Mouse (Mus musculus): Measurements from ENCODE around the gene Cblb. TPM values are rescaled to one million over a fixed set of nuclear protein-coding genes. Genes with fewer than 3 reads are reported as not detected.

Gene Cblb
- total RNA-seq (2021), result 10 to 100 TPM; 25.1 to 27.0 TPM
- long read RNA-seq, experiment 1, partial matches to known transcripts, result 3 of 5 reads
- long read RNA-seq, experiment 1, other reads (novel, unspliced or antisense), result 2 of 5 reads
- long read RNA-seq, experiment 2, full-length matches to known transcripts, result 2 of 4 reads
- long read RNA-seq, experiment 2, partial matches to known transcripts, result 0 of 4 reads
- long read RNA-seq, experiment 2, other reads (novel, unspliced or antisense), result 2 of 4 reads

DNA sequence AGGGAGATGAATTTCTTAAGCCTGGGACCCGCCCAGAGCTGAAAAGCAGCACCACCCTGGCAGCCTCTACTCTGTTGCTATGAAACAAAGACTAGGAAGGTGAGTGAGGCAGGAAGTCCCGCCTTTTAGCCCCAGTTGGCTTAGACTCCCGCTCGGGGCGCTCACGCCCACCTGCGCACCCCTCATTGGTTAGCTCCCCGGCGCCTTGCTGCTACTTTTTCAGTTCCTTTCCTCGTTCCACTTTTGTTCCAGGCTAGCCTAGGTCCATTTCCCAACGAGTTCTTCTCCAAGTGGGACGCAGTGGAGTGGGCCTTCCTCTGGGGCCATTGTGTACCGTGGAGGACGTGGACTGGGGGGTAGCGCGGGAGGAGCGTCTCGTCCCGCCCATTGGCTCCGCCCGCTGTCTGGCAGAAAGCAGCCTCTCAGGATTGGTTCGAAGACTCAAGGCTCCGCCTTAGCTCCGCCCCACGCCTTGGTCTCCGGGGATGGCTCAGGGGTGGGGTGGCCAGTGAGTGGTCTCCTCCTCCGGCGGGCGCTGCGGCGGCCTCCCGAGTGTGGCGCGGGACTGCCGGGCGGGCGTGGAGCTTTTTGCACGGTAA, at the start of gene Cblb:
Gene Cblb, plus strand, starts transcription at position 135 of the 599 bp plus-strand sequence.
- peak; percentile 99 for DNase-seq

DNA sequence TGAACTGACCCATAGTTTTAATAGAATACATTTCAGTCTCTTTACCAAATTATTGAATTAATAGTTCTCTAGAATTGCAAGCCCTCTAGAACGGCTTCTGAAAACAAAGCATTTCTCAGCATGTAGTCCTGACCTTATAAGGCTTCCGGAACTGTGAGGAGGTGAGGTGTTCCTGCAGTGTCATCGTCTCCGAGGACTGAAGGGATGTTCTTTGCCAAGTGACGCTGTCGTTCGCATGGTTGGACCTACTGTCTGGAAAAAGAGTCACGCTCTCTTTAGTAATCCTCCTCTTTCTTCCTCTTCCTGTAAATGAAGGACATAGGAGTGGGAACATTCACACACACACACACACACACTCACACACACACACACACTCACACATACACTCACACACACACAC, 45.6 kb upstream of the Cblb start:
- DNase-seq, result peak; percentile 9

DNA sequence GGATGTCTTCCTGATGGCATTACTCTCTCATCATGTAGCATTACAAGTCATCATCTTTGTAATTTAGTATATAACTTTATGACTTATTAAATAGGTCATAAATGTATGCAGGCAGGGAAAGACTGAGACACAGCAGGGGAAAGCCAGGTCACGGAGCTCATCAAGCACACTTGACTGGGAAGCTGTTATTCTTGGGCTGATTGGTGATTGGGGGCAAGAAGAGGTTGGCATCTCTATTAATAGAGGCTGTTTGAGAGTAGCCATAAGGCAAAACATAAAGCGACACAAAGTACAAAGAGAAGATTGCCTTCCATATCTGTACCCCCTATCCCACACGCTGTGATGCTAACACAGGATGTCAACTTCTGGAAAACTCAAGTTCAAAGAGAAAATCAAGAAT, 44.8 kb upstream of the Cblb start:
- no peak for DNase-seq

DNA sequence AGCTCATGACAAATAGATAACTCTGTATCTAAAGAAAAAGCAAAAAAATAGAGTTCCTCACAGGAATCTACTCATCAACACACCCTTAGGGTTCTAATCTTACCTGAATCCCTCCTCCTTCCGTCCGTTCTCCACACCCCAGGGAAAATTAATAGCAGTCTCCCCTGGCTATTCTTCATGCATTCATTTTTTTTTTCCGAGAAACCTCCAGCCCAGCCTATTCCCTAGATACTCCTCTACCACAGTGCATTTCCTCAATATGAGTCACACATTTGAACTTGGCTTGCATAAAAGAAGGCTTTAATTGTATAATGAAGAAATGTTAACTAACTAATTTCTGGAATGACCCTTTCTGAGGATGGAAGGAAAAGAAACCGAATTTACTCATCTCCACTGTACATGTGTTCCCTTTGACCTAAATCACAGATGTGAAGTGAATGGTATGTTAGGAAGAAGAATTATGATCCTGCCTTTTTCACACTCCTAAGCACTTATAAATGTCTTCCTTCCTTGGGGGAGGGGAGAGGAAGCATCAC, 43.9 kb upstream of the Cblb start:
- no peak for DNase-seq

DNA sequence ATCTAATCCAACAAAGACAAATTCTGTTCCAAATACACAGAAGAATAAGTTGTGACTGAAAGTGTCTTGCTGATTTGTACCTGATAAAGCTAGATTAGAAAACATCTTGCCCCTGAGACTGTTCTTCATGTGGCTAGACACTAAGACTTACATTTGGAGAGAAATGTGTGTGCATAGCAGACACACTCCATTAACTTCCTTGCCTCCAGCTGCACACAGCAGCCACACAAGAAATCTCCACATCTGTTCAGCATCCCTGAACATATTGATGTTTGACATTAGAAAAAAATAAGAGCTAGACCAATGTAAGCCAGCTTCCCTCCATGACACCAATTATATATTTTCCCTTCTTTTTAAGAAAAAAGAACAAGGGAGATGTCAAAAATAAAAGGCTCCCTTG, 43.0 kb upstream of the Cblb start:
- no peak for DNase-seq

DNA sequence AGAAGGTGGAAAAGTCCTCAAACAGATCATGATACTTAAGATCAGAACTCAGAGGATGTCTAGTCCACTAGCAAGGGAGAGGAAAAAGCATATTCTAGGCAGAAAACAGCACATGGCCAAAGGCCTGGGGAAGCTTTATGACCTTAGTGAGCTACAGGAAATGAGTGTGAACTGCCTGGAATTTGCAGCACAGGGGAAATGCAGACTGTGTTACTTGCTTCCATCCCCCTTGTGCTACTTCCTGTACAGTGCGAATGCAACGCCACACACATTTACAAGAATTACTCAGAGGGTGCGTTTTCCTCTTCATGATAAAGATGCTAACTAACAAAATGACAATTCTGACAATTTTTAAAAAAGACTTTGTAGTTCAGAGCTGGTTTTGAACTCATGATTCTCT, 41.8 kb upstream of the Cblb start:
- no peak for DNase-seq

DNA sequence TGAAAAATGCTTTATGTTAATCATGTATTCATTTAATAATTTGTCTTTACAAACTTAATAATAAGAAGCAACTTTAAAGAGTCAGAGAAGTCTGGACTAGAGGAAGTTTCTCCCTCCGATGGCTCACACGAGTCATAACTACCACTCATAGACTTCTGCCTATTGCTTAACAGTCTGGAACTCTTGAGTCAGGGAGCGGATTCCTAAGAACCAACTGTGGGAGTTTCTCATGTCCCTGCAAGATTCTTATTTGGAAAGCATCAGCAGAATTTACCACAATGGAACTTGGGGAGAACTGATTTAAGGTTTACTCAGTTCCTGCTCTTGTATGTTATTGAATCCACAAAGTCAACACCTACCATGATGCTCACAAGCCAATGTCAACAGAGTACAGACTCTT, 31.0 kb upstream of the Cblb start:
- DNase-seq, result no peak

DNA sequence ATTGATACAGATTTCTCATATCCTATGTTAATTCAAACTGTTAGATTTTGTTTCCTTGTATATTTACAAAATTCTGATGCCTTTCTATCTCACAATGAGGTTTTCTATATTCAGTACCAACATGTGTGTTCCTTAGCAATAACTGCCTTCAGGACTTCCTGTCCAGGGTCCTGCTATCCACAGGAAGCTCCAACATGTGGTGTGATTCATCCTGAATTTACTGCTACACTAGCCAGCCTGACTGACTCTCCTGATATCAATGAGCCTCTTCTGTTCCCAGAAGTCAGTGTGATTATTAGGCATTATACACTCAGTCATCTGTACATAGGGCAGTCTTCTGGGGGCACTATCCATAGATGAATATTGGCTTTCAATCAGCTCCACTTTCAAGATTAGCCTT, 30.2 kb upstream of the Cblb start:
- DNase-seq, result no peak

DNA sequence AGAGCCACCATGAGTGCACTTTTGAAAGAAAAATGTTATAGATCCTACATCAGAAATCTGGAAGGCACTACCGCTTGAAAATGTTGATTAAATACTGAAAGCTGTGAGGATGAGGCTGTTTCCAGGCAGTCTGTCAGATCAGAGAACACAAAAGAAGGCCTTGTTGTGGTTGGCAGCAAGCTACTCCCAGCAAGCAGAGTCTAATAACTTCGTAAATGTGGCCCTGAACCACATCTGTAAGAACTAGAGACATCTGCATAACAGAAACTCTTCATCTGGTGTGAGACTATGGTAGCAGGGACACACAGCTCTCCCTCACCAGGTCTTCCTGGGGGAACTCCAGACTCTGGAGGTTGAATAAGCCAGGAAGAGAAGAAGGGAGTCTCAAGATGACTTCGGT, 24.0 kb upstream of the Cblb start:
- DNase-seq, result no peak

DNA sequence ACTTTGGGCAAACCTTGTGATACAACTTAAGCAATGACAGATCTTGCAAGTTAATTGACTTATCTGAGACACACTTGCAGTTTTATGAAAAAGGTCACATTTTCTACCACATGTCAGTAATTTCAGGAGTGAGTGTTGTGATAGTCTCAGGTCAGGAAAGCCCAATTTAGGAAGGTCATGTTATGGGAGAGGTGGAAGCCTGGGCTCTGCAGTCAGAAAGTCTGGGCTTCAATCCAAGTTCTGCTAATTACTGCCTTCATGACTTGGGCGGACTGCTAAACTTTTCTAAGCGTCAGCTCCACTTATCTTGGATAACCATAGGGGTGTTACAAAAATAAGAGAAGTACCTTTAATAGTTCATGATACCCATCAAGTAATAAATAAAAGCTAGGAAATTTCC, 22.6 kb upstream of the Cblb start:
- DNase-seq, result no peak

DNA sequence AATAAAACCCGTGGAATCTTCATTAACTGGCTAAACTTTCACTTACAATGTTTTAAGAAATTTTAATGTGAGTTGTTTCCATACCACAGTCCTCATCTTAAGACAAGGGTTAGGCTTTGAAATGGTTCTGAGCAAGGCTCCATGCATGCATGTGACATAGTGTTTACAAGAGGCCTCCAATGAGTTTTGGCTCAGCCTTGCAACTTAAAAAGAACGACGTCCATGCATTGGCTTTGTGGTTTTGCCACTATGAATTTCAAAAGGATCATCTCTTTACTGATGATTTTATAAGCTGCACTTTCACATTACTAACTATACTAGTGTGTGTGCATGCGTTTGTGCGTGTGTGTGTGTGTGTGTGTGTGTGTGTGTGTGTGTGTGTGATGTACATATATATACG, 21.6 kb upstream of the Cblb start:
- no peak for DNase-seq

DNA sequence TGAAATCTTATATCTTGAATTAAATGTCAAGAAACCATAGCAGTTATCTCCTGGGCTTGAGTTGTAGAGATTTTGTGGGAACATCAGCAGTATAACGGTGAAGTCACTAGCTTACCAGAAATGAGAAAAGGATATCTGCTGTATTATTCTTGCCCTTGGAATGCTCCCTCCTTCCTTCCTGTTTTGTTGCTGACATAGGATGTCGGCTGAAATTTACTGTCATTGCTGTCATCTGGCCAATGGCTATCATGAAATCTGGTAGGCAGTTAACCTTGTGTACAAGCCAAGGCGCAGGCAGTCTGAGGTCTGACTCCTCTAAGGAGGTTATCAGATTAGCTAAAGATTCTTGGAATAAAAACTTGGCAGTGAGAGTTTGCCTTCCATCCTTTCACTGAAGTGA, 18.0 kb upstream of the Cblb start:
- peak; percentile 31 for DNase-seq

DNA sequence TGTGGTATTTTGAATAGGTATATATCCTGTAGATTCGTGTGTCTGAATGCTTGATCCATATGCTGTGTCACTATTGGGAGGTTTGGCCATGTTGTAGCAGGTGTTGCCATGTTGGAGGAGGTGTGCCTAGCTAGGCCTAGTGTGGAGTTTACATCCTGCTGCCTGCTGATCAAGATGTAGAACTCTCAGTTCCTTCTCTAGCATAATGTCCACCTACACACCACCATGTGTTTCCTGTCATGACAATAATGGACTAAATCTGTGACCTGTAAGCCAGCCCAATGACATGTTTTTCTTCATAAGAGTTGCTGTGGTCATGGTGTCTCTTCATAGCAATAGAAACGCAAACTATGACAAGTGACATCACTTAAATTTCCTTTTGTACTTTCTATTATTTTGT, 17.2 kb upstream of the Cblb start:
- no peak for DNase-seq

DNA sequence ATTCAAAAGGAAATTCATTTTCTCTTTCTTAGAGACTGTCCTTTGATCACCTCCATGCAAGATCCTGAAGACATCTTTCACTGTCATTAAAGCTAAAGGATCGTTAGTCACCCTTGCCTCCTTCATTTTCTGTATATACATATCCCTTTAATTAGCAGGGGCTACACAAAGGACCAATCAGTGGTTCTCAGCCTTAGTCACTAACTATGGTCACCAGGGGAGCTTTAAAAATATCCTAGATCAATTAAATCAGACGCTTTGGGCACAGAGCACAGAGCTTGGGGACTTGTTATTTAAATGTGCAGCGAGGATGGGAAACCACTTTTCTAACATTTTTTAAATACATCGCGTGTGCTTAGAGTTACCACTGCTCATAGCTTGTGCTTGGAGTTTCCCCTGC, 7.6 kb upstream of the Cblb start:
- no peak for DNase-seq

DNA sequence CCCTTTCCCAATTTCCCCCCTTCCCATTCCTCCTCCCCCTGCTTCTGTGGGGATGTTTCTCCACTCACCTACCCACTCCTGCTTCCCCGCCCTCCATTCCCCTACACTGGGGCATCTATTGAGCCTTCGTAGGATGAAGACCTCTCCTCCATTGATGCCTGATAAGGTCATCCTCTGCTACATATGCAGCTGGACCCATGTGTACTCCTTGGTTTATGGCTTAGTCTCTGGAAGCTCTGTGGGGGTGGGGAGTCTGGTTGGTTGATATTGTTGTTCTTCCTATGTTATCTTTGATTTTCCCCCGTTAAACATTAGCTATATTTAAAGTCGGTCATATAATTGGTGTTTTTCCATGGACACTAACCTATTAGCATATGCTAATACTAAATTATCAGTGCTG, 3.7 kb upstream of the Cblb start:
- no peak for DNase-seq

DNA sequence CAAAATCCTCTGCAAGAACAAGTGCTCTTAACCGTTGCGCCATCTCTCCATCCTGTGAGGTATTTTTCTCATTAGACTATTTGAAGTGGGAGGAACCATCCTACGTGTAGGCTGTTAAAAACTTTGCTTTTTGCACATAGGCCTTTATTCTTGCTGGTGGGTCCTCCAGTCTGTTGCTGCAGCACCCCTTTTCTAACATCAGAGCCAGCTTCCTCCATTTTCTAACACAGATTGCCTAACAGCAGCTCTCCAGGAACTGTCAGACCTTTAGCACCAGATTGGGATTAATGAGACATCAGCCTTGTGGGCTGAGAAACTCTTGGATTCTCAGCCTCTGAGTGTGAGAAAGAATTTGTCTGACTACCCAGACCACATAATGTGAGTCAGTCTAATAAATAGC, 2.0 kb upstream of the Cblb start:
- no peak for DNase-seq

DNA sequence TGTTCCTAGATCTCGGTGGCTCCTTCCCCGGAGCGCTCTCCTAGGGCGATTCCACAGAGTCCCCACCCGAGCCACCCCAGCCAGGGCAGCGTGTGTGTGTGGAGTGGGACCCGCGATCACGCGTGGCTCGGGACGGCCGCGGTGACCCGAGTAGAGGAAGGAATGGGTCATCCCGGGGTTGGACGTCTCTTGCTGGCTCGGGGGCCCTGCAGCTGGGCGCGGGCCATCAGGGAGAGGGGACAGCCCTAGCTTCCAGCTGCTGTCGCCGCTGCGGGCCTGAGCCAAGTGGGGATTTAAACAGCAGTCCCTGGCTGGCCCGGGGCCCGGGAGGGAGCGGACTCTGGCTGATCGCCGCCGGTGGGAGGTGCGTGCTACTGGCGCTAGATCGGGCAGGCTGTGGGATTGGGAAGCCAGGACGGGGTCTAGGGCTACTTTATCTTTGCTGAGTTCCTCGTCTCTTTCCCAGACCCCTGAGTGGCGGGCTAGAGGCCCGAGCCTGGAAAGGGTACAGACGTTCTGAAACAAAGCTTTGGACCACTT, 757 bp downstream of the Cblb start:
- peak; percentile 97 for DNase-seq

DNA sequence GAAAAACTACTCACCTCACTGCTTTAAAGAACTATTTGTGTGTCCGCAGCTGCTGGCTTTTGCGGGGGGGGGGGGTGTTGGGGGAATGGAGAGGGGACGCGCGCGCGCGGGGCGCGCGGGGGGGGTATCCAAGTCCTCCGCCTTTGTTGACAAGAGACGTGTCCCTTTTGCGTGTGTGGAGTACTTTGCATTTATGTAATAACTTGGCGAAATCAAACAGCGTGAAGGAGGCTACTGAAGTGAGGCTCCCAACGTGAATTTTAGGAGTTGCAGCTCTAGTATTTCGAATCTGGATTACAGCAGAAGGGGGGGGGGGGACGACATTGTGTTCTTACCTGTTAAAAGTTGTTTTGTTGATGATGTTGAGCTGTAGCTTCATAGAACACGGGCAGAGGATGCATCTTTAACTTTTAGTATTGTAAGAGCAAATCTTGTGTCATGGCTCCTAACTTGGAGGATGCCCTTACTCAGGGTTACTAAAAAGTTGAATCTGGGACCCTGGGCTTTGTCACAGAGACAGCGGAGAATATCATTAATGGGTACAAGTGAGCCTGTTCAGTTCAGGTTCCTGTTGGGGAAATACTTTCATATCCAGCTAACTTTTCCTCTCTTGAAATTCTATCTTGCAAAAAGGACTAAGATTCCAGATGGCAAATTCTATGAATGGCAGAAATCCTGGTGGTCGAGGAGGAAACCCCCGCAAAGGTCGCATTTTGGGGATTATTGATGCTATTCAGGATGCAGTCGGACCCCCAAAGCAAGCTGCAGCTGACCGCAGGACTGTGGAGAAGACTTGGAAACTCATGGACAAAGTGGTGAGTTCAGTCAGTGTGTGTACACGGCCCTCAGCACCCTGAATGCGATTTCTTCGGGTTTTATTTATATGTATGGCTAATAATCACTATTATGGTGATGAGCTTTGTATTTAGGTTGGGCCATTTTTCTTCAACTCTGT, 1.6 kb downstream of the Cblb start:
- DNase-seq, result no peak

DNA sequence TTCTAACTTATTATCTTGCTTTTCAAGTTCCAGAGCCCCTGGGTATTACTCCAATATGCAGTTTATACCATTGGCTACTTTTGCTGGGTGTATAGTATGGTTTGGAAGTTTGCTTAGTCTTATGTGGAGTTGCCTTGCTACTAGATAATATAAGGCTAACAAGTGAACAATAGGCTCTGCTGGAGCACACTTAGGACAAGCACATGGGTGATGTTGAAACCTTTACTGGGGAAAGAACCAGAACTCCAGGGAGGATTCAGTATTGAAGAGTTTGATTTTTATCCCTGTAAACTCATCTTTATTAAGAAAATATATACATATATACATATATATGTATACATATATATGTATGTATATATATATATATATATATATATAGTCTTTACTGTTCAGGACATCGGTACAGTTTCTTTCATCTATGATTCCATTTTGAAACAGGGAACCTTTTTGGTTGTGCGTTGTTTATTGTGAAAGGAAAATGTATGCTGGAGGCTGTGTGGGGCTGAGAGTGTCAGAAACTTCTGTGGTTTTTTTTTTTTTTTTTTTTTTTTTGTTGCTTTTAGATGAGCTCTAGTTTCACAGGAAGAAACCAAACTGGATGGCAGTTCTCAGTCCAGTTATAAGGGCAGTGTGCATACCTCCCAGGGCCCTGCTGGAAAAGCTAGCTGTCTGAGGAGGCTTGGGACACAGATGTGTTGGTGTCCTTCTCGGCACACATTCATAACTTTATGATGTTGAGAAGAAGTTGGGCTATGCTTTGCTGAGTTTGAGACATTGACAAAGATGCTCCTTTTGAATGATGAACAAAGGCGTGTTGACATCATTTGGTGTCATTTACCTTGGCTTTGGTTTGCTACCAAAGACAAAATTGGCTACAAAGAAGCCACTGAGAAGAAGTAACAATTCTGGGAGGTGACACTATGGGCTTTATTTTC, 2.6 kb downstream of the Cblb start:
- DNase-seq, result no peak

DNA sequence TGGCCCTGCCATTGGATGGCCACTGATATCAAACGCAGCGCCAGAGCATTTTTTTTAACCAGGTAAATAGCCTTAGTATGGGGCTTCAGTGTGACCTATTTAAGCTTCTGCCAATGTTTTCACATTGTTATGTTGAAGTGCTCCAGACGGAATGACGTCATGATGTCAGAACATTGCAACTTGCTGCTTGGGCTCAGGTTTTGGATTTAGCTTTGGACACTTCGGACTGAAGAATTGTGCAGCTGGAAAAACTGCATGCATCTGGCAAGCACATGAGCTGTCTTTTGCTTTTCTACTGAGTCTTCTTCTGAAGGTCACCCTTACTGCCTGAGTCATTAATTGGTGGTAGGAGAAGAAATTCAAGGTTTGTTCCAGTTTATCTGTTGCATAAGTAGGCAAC, 3.3 kb downstream of the Cblb start:
- DNase-seq, result peak; percentile 32

DNA sequence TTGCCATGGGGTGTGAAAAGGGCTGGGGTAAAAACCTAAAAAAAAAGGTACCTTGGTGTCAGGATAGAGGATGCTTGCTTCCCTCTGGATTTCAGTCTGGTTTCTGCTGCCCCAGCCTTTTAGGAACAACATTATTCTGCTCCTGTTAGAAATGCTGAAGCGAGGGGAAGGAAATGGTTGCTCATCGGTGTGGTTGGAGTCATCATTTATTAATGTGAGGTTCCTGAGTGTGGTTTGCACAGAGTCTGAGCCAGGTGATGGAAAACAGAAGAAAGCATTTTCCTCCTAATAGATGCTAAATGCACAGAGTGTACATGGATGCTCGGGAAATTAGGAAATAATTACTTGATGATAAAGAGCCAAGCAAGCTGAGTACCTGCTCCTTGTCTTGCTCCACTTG, 5.3 kb downstream of the Cblb start:
- no peak for DNase-seq

DNA sequence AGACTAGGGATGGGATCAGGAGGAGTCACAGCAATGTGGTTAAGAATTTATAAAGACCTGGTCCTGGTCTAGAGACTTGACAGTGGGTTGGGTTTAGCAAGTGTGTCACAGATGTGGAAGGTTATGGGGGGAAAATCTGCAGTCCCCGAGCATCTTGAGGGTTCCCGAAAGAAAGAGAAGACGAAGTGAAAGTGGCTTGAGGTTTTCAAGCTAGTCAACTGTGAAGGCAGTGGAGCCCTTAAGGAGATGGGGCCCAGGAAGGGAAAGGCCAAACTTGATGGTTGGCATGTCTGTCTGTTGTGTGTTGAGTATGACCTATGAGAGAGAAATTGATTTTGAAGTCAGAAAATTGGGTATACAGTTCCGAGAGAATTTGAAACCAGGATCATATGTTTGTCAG, 7.3 kb downstream of the Cblb start:
- no peak for DNase-seq
